Mouse (Mus musculus): ENCODE data around the gene Tmem79. TPM values are rescaled to one million over a fixed set of nuclear protein-coding genes. Genes with fewer than 3 reads are reported as not detected.
"Not testable (repeated sequence)": the region's sequence is repeated elsewhere in the genome, so short reads cannot be mapped to it uniquely, and the experiment has no call there.

Gene Tmem79
- total RNA-seq, 1 experiment from 2014 or later = 6.7 TPM

DNA sequence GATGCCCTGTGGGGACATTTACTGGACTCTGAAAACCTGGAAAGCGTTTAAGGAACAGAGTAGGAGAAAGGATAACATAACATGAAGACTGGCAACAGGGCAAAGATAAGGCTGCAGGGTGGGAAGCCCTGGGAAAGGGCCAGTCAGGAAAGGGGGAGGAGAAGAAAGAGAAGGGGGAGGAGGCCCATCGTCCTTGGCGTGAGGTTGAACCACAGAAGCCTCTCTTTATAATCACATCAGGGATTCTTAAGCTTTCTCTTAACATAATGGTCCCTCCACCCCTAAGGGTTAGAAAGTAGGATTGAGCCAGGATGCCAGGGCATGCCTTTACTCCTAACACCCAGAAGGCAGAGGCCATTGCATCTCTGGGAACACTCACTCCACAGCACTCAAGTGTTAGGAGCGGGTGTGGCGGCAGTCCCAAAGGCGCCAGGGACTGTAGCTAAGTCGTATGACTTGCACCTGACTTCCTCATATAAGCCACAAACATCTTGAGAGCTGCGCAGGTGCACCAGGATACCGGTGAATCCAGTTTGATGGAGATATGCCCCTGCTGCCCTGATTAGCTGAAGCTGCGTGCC lies 47.7 kb downstream of the Tmem79 start:
- not testable (repeated sequence) for ATAC-seq (replicated peaks; ENCODE audit: low read depth, poor library complexity, severe bottlenecking)

GRCm38 (mm10) chr3:88287110-88287509 lies 48.8 kb downstream of the Tmem79 start, which contains the start of gene Gm38392:
Gene Gm38392 (minus strand): TSS chr3:88287210.
- ATAC-seq (replicated peaks; ENCODE audit: low read depth, poor library complexity, severe bottlenecking) = no peak

DNA sequence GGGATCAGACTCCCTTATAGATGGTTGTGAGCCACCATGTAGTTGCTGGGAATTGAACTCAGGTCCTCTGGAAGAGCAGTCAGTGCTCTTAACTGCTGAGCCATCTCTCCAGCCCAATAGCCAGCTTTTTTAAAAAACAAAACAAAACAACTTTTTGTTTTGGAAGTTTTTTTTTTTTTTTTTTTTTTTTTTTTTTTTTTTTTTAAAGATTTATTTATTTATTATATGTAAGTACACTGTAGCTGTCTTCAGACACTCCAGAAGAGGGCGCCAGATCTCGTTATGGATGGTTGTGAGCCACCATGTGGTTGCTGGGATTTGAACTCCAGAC lies 50.4 kb downstream of the Tmem79 start:
- not testable (repeated sequence) for ATAC-seq (replicated peaks; ENCODE audit: low read depth, poor library complexity, severe bottlenecking)

GRCm38 (mm10) chr3:88284815-88285564 lies 51.0 kb downstream of the Tmem79 start:
- not testable (repeated sequence) for ATAC-seq (replicated peaks; ENCODE audit: low read depth, poor library complexity, severe bottlenecking)

- not testable (repeated sequence) for ATAC-seq (replicated peaks; ENCODE audit: low read depth, poor library complexity, severe bottlenecking)
These were observed 54.6 kb downstream of the Tmem79 start for GRCm38 (mm10) chr3:88281141-88281916.

- no peak for ATAC-seq (replicated peaks; ENCODE audit: low read depth, poor library complexity, severe bottlenecking)
These were observed 55.9 kb downstream of the Tmem79 start for GRCm38 (mm10) chr3:88280035-88280434.

Other genes with a start within 250 kb of the Tmem79 start
- 32.2 and 46.4 TPM in 2 replicates for gene Mef2d, start 193.8 kb downstream of the Tmem79 start, total RNA-seq (2017)
- gene Rhbg, start 81.4 kb downstream of the Tmem79 start, total RNA-seq (2017) = not detected in 2 replicates
- not detected in 2 replicates for gene Gm38392, start 48.9 kb downstream of the Tmem79 start, total RNA-seq (2017)
- gene Tsacc, start 39.1 kb downstream of the Tmem79 start, total RNA-seq (2017) = 2.6 and 2.8 TPM in 2 replicates
- gene Cct3, start 39.0 kb downstream of the Tmem79 start, total RNA-seq (2017) = 331 and 375 TPM in 2 replicates
- 8.6 and 19.4 TPM in 2 replicates for gene Glmp, start 11.1 kb downstream of the Tmem79 start, total RNA-seq (2017)
- gene Smg5, start 112 bp upstream of the Tmem79 start, total RNA-seq (2017) = 48.9 and 61.2 TPM in 2 replicates
- gene Paqr6, start 28.4 kb upstream of the Tmem79 start, total RNA-seq (2017) = not detected in 2 replicates
- gene Bglap3, start 36.6 kb upstream of the Tmem79 start, total RNA-seq (2017) = not detected in 2 replicates
- gene Bglap2, start 42.6 kb upstream of the Tmem79 start, total RNA-seq (2017) = not detected in 2 replicates
- gene Bglap, start 48.3 kb upstream of the Tmem79 start, total RNA-seq (2017) = not detected in 2 replicates
- gene Pmf1, start 74.2 kb upstream of the Tmem79 start, total RNA-seq (2017) = 88.3 and 107 TPM in 2 replicates
- gene Slc25a44, start 89.0 kb upstream of the Tmem79 start, total RNA-seq (2017) = 16.8 and 17.1 TPM in 2 replicates
- gene Sema4a, start 125.0 kb upstream of the Tmem79 start, total RNA-seq (2017) = 2.5 and 4.7 TPM in 2 replicates
- 19.3 and 25.6 TPM in 2 replicates for gene Lmna, start 173.8 kb upstream of the Tmem79 start, total RNA-seq (2017)
- 7.2 and 9.6 TPM in 2 replicates for gene Mex3a, start 196.2 kb upstream of the Tmem79 start, total RNA-seq (2017)
- gene Rab25, start 212.2 kb upstream of the Tmem79 start, total RNA-seq (2017) = not detected in 2 replicates
- 47.2 and 56.0 TPM in 2 replicates for gene Lamtor2, start 216.9 kb upstream of the Tmem79 start, total RNA-seq (2017)
- gene Ubqln4, start 217.6 kb upstream of the Tmem79 start, total RNA-seq (2017) = 47.1 and 48.5 TPM in 2 replicates
- 144 and 157 TPM in 2 replicates for gene Ssr2, start 239.7 kb upstream of the Tmem79 start, total RNA-seq (2017)